Mouse (Mus musculus) urinary bladder, postnatal 25 days (tissue): ENCODE results near the gene Cyb5d1.
A peak's percentile ranks its signal among the peaks of the same experiment; 100 is the strongest.

Source experiments
- DNase-seq: peaks from one replicate; pipeline ENCODE4 v3.0.0; 2022; ENCODE audit warnings: low spot score

Gene Cyb5d1

DNA sequence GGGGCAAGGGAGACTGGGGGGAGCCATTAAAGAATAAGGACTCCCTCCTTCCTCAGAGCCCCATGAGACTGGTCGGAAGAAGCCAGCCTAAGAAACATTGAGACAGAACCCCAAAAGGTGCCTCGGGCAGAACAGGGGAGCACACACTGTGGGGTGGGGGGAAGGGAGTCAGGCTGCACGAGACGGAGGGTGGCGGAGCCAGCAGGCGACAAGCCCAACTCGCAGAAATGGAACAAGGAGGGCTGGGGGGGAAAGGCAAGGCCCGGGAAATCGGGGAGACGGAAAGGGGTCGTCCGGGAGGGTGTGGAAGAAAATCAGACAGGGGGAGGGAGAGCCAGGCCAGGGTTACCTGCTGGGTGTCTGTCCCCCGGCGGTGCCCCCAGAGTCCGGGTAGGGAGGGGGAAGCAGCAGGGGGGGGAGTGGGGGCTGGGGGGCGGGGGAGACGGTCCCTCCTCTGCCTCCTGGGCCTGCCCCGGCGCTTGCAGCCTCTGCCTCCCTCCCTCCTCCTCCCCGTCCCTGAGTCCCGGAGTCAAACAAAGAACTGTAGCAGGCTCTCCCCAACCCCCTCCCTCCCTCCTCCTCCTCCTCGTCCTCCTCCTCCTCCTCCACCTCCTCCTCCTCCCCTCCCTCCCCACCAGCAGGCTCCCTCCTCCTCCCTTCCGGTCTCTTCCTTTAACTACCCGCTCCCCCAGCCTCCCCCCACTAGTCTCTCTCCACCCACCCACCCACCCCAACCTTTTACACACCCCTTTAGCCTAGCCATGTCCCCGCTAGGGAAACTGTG, 20.4 kb upstream of the Cyb5d1 start:
- DNase-seq = no peak

DNA sequence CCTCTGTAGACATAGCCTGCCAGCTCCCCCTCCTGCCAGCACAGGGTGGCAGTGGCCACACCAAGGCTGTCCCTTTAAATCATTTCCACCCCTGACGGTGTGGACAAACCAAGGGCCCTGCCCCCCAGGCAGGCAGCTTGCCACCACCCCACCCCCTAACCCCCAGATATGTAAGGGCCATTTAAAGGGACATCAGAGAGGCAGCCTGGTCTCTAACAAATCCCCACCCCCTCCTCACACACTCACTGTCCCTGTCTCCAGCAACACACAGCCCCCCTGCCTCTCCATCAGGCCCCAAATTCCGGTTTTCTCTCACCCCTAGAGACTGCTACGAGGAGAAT, 19.9 kb upstream of the Cyb5d1 start:
- DNase-seq = no peak

DNA sequence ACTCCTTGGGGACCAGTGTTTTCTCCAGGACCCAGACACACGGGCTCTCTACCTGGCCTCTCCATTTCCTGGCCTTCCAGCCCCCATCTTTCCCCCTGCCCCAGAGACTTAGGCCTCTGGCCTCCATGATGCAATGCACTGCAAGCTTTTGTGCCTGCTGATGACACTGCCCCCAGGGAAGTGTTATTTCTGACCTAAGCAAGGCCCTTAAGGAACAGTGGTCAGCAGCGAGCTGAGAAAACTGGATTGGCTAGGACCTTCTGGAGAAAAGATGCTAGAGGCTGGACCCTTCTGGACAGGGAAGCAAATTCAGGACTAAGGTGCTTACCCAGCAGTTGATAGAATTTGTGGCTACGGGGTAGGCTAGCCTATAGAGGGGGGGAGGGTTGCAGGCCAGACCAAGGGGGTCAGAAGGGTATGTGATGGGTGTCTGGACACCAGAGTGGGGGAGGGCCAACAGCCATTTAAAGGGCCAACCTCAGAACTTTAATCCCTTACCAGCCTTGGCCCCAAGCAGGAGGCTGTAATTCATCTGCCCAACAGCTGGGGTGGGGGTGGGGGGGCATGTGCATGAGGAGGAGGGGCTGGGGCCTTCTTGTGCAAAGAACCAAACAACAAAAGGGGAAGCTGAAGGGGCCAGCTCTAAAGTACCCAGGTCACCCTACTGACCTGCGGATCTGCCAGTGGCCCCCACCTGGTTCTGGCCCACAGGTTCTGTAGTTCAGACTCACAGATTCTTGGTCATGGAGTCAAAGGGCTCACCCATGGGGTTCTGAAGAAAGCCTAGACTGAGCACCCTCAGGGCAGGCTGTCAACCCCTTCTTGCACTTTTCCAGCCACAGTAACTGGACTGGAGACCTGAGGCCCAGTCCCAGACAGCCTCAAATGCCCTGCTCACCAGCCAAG, 19.2 kb upstream of the Cyb5d1 start:
- no peak for DNase-seq

DNA sequence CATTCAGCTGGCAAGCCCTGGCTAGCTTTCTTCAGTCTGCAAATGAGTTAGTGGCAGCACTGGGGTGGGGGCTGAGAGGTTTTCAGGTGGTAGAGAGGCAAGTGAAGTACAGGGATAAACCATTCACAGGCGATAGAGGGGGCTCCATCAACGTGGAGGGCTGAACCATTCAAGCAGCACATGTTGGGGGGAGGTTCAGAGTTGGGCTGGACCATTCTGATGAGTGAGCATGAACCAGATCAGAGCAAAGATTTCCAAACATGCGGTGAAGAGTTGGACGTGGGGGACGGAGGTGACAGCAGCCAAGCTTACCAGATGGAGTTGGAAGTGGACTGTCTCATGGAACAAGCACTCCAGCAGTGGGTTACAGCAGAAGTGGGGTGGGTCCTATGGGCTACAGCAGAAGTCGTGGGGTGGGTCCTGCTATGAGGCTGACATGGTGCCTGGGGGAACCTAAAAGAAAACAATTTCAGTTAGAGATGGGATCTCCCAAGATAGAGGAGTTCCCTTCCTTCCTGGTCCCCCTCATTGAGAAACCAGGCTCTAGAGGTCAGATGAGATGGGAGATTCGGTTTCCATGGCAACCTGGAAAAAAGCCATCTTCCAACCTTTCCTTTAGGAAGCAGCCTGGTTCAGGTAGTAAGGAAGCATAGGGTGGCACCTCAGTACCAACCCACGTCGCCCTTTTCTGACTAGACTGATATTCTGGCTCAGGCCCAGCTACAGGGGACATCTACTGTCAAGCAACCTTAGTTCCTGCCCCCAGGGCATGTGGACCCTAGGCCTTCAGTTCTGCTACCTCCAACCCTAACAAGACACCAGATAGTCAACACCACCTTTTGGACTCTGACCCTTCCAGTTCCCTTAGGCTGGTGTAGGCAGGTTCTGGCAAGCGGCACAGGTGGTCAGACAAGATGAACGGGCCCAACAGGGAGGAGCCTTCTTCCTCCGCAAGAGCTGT, 18.1 kb upstream of the Cyb5d1 start, which contains the start of gene Kdm6b:
Kdm6b (minus strand) TSS at position 455 of the 961 bp plus-strand sequence.
- no peak for DNase-seq

DNA sequence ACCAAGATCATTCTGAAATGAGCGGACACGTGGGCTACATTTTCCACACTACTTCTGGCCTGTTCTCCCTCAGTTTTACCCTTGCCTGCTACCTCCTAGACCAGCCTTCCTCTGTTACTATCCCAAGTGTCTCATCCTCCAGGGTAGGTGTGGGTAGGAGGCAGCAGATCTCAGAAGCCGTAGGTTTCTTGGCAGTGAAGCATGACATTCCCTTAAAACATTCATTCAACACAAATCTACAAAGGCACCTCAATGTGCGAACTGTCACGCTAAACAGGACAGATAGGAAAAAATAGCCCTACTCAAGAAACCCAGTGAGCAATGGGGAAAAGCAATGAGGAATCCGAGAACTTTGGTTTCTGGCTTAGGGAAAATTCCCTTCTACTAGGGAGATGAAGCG, 17.1 kb upstream of the Cyb5d1 start:
- no peak for DNase-seq

DNA sequence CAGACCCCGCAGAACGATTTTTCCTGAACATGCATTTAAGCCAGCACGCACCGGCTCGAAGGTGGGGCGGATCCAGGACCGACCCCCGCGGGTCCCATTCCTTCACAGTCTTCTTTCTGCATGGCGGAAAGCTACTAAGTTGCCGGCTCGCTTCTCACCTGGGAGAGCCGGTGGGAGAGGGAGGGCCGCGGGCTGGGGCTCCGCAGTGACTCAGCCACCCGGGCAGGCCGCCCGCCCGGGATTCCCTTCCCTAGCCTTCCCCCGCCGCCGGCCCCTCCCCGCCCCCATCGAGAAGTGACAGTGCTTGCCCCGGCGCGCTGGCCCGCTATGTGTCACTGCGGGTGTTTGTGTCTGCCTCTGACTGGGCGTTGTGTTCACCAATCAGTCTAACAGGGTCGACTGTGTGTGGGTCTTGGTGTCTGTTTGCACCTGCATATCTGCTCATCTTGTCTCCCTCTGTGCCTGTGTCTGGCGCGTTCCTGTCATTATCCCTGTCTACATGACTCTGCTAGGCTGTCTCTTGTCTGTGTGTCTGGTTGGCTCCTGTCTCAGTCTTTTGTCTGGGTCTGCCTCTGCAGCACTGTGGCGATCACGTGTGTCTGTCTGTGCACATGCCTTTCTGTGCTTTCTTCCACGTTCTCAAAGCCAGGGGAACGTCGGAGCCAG, 16.2 kb upstream of the Cyb5d1 start:
- peak; percentile 78 for DNase-seq

DNA sequence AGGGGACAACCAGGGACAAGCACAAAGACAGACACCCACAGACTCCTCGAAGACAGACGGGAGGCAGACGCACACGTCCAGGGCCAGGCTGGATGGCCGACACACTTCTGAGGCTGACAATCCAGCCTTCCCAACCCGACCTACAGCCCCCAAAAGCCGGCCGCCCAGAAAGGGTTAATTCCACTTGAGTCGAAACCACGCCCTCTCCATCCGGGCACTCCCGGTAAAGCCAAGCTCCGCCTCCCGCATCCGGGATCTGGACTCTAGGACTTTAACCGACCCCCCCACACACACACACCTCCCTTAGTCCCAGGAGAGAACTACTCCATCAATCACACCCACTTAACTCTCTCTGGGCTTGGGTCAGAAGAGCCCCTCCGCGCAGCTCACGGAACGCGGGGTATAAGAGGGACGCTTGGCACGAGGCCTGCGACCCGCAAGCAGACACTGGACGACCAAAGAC, 15.7 kb upstream of the Cyb5d1 start:
- DNase-seq = peak; percentile 97

DNA sequence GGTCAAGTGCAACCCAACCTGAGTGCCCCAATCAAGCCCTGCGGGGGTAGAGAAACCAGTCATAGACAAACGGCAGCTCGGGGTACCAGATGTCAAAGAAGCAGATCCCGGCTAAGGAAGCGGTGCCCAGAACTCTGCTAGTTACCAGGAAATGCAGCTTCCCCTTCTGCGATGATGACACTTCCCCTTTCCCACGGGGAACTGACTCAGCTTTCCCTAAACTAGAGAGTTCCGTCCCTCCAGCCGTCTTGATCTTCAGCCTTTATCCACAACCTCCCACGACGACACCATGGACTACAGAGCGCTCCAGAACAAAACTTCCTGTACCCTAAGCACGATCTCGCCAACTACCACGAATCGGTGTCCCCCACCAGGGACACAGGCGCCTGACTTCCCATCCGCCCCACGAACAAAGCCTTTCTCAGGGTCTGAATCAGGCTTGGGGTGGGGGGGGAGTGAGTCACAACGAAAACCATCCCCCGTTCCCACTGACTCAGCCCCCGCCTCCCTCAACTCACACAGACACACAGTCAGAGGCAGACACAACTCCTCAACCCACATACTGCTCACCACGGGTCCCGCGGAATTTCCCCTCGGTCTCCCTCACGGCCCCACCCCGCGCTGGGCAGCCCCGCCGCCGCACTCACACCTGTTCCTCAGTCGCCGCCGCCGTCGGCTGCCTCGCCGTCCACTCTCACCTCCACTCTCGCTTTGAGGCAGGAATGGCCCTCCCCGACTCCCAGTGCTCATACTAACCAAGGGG, 15.1 kb upstream of the Cyb5d1 start:
- DNase-seq = no peak

DNA sequence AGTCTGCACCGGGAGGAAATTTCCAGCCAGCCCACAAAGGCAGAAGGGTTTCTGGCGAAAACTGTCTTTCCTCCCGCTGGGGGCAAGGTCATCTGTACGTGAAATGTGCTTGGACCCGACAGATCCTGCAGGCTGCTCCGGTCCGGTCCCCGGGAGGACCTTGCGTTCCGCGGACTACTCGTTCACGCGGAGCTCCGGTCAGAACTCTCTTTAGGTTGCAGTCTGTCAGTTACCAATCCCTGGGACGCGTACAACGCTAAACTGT, 14.5 kb upstream of the Cyb5d1 start:
- no peak for DNase-seq

DNA sequence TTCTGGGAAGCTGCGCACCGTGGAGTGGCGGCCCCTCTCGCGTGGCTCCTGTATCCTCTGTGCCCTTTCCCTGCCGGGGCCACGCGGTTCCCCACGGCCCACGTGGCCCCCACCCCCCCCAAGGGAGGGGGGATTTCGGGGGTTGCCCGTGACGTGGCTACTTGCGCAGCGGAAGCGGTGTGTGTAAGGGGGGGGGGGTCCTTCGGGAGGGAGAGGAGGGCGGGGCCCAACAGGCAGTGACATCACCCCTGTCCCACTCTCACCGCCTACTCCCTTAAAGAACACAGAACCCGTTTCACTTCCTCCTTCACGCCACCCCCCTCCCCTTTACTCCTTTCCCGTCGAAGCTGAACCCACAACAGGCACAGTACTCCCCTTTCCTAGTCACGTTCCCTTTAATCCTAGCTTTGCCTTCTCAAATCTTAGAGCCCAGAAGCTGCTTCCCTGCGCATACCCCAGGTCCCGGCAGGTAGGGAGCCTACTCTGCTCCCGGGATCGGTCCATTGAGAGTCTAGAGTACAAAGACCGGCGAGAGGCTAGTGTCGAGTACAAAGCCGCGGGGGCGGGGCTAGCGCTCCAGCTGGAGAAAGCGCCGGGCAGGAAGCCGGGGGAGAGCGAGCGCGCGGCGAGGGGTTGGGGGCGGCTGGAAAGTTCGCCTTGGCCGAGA, 14.1 kb upstream of the Cyb5d1 start:
- peak; percentile 80 for DNase-seq

DNA sequence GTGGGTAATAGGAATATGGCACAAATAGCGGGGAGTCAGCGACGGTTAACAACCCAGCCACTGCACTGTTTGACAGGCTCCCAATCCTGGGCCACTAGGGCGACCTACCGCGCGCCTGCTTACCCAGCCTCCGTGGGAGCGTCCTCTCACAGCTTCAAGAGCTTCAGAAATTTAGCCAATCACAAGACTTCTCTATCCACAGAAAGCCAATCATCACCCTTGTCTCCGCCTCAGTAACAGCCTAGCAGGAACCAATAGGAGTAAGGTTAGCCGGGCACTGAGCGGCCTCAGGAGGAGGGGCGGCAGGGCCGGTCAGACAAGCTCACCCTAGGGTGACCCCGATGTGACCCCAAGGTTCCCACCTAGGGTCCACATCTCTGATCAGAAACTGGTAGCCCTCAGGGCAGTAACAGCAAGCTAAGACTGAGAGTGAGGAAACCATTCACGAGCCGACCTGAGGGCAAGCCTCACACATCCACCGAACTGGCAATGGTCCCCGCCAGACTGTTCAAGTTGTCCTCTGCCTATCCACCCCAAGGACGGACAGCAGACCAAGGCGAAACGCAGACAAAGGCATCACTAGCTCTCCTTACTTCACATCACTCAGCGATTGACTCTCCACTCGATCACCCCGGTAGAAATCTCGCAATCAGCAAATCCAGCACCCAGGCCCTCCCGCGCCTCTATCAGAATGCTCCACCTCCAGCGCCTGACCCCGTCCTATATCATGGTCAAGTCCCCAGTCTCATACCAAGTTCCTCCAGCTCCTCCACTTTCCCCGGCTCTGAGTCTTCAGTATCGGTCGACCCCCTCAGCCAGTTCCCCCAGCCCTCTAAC, 13.3 kb upstream of the Cyb5d1 start:
- DNase-seq = peak; percentile 67

DNA sequence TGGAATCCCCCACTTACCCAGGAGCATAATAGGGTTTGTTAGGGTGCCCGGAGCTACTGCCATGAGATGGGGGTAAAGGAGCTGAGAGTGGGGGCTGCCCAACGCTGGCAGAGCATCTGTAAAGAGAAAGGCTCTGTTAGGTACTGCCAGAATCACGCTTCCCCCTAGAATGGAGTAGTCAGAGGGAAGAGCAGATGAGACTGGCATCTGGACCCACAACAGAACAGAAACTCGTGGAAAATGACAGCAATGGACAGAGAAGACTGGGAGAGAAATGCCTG, 12.2 kb upstream of the Cyb5d1 start:
- DNase-seq = no peak

DNA sequence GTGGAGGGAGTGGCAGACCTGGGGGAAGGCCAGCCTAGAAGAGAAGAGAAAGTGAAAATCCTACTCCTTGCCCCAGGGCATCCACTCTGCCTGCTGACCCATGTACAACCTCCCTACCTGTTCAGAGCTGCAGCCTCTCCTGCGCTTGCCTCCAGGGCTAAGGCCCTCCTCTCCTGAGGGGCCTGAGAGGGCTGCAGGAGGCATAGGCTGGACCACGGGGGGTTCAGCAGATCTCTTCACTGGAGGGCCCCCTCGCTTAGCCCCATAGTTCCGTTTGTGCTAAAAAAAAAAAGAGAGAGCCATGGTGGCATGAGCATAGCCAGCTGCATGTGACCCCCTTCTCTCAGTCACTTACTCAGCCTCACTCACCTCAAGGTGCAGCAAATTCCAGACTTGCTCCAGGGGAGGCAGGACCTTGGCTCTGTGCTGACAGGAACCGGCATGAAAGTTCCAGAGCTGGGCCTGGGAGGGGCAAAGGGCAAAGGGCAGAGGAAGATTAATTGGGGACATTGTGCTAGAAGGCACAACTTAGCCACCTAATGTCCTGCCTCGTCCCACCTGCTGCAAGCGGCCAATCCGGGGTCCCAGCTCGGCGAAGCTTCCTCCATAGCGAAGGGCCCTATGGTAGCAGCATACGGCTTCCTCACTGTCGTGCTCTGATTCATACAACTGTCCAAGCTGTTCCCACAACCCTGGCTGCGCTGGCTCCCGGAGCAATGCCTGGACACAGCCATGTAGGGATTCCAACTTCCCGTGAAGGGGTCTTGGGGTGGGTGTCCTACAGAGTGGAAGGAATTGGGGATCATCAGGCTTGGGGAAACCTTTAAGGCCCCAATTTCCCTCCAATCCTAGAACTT, 11.7 kb upstream of the Cyb5d1 start:
- no peak for DNase-seq

DNA sequence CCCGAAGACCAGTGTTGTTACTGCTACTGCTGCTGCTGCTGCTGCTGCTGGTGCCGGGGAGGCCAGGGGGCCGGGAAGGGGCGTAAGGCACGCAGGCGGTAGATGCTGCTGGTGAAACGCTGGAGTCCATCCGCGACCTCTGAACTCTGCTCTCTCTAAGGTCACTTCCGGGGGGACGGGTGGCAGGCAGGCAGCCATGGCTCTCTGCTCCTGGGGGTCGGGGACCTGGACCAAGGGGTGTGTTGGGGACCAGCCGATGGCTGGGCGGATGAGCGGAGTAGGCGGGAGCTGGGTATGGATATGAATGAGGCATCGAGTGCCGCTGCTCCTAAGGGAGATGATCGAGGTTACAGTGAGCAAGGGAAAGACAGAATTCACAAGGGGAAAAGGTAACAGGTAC, 10.9 kb upstream of the Cyb5d1 start:
- DNase-seq = no peak

DNA sequence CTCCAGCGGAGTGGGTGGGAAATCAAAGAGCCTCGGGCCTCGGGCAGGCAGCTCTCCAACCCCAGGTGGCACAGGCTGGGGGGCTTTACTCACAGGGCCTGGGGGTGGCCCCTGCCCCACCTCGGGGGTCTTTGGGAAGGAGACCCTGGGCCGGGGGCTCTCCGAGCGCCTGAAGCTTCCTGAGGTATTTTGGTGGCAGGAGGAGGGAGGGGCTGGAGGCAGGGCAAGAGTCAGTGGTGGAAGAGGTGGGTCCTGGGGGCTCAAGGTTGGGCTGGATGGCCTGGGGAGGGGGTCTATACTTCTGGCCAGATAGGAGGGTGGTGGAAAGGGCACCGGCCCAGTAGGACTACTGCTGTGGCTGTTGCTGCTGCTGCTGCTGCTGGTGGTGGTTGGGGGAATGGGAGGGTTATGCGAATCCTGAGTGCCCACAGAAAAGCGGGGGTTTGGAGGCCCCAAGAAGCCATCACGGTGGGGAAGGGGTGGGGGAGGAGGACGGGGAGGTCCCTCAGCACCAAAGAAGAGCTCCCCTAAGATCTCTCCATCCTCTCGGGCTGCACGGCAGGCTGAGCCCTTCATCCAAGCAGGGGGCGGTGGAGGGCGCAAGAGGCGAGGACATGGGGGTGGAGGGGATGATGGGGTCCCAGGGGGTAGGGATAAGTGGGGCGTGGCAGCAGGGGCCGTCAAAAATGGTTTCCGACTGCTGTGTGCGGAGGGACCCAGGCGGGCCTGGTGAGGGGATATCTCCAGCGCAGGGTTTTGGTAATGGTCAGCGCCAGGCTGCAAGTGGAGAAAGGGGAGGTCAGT, 10.2 kb upstream of the Cyb5d1 start:
- DNase-seq = no peak

DNA sequence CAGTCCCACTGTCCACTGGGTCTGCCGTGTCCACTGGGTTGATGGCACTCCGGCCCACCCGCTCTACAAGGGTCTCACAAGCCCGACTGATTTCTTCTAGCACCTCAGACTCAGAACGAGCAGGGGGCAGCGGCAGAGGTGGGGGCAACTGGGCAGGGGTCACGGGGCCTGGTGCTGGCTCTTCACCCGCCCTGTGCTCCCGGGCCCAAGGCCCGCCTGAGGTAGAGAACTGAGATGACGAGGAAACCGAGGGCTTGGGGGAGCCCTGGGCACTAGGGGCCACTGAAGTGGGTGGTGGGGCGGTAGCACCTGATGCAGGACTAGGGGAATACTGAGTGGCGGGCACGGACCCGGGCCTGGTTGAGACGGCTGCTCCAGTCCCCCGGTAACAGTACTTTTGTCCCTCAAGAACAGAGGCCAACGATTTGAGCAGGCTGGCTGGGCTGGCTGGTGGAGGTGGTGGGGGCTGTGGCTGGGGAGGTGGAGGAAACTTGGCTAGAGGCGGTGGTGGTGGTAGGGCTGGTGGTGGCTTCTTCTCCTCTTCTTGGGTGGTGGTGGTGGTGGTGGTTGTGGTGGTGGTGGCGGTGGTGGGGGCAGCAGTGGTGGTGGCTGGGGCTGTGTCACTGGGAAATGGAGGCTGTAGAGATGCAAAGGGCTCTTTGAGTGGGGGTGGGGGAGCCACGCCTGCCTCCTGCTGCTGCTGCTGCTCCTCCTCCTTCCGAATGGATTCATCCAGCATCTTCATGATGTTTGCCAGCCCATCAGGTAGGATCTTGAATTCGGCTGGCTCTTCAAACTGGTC, 9.4 kb upstream of the Cyb5d1 start:
- DNase-seq = no peak
